Mouse (Mus musculus): ENCODE data around the gene En2.

DNA sequence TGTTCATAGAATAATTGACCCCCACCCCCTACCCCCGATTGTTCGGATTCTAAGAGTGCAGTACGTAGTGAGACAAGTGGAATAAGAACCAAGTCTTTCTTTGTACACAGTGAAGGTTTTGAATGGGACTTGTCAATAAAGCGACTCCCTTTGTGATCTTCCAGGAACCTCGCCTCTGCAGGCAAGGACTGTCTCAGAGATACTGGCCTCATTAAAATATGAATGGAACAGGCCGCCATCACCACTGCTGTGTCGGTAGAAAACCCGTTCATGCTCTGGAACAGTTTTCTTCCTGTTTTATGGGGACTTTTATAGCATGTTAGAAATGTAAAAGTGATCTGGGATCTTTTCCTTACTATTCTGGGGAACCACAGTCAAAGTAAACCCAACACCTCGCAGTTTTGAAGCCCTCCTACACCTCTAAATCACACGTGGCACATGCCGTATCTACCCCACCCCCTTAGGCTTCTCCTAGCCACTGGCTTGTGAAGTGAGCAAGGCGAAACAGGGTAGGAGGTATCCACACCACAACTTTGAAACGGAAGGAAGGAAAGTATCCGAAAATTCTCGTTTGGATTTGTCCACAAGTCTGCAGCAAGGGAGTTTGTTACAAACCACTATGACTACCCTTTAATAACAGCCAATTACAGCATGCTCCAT lies 46.3 kb downstream of the En2 start:
- TF ChIP-seq CTCF (IDR thresholded peaks at IDR 0.05; ENCODE audit: borderline replicate concordance, control insufficient read depth, extremely low read depth, insufficient read depth, low read length, poor library complexity) (no peak), POLR2A (IDR thresholded peaks at IDR 0.05; ENCODE audit: control insufficient read depth, extremely low read depth, insufficient read depth, low read length, poor library complexity) (no peak)
